11 mouse cellular contexts compared by ENCODE assay signal in genomic region chr7:144569428-144569827, GRCm38 (mm10). TPM values are rescaled to one million over a fixed set of nuclear protein-coding genes. Genes with fewer than 3 reads are reported as not detected.
DNase-seq lines count a peak whose midpoint lies in the region; ATAC-seq and TF ChIP-seq lines count a peak whose summit lies in the region.
"Had no signal": no experiment of that assay in that cellular context is flagged by ENCODE, and none has a peak within 500 bp of the region (broad histone marks: within the 10 kb centered on the region; RNA-seq: fewer than 3 reads in every experiment).

No protein-coding gene starts in this region.

- no peak overlapping the region for H3K9ac ChIP-seq in kidney, embryonic 14.5 days (ENCODE audit: low read depth, low read length)
- H3K9ac ChIP-seq in heart, embryonic 12.5 days = no peak overlapping the region
- H3K9ac ChIP-seq in lung, embryonic 15.5 days = no peak overlapping the region

- H3K4me1 ChIP-seq in kidney, adult 2 months (ENCODE audit: control insufficient read depth, insufficient read depth, low read length) = peaks cover 8% of the 10 kb centered on the region; the same call in 1 of the 2 replicates
- H3K4me1 ChIP-seq in kidney, embryonic 14.5 days (ENCODE audit: control insufficient read depth, insufficient read depth, low read length) = no peaks in the 10 kb centered on the region
- H3K4me1 ChIP-seq in heart, embryonic 12.5 days (replicated peaks) = peaks cover 4% of the 10 kb centered on the region; the same call in 1 of the 2 replicates
- 0 out of 2 replicates have a peak, but pooled peaks cover 7% of the 10 kb centered on the region for H3K4me1 ChIP-seq in lung, embryonic 15.5 days

- ATAC-seq in kidney, embryonic 14.5 days (ENCODE audit: low FRiP score, low TSS enrichment) = no peak
- 0 out of 2 replicates have a peak, but pooled peaks have one; percentile 33 for ATAC-seq in heart, embryonic 12.5 days (ENCODE audit: insufficient number of reproducible peaks, low FRiP score)
- ATAC-seq in lung, embryonic 15.5 days (ENCODE audit: borderline replicate concordance, extremely low read depth, low FRiP score, low TSS enrichment) = peak; percentile 70
- ATAC-seq: midbrain, embryonic 16.5 days had no signal

- H3K4me2 ChIP-seq in kidney, embryonic 14.5 days (replicated peaks; ENCODE audit: low read depth, low read length) = no peak overlapping the region
- H3K4me2 ChIP-seq in heart, embryonic 12.5 days = no peak overlapping the region
- H3K4me2 ChIP-seq in lung, embryonic 15.5 days = no peak overlapping the region

- no peaks in the 10 kb centered on the region for H3K36me3 ChIP-seq in kidney, adult 2 months (ENCODE audit: control insufficient read depth, insufficient read depth, low read length)
- H3K36me3 ChIP-seq in kidney, embryonic 14.5 days (ENCODE audit: control insufficient read depth, insufficient read depth, low read length) = no peaks in the 10 kb centered on the region
- H3K36me3 ChIP-seq in heart, embryonic 12.5 days = no peaks in the 10 kb centered on the region
- H3K36me3 ChIP-seq in lung, embryonic 15.5 days = no peaks in the 10 kb centered on the region
- H3K36me3 ChIP-seq: G1E had no signal

- H3K9me3 ChIP-seq in kidney, embryonic 14.5 days (ENCODE audit: control insufficient read depth, low read length) = no peaks in the 10 kb centered on the region
- no peaks in the 10 kb centered on the region for H3K9me3 ChIP-seq in heart, embryonic 12.5 days (replicated peaks)
- H3K9me3 ChIP-seq in lung, embryonic 15.5 days = no peaks in the 10 kb centered on the region
- H3K9me3 ChIP-seq: G1E had no signal

- WGBS in kidney, adult 2 months = 44% methylated on average over 7 of the region's 7 CpGs
- 74% methylated on average over 7 of the region's 7 CpGs for WGBS in kidney, embryonic 14.5 days
- 45% methylated on average over 7 of the region's 7 CpGs for WGBS in heart, embryonic 12.5 days
- 25% methylated on average over 7 of the region's 7 CpGs for WGBS in lung, embryonic 15.5 days

- no peak for TF ChIP-seq CTCF in kidney, adult 2 months (conservative IDR thresholded peaks at IDR 0.05; ENCODE audit: insufficient read depth, insufficient read length, low read depth, low read length)

- no peak for TF ChIP-seq POLR2A in kidney, adult 2 months (IDR thresholded peaks at IDR 0.05; ENCODE audit: low read depth, low read length)

- DNase-seq in kidney, adult 2 months = peak; percentile 74
- peak; percentile 29 to 52 for DNase-seq in adrenal gland, postnatal 36 days
- DNase-seq in B cell, adult 2 months = no peak
- DNase-seq in frontal cortex, postnatal 14 days (ENCODE audit: low spot score in 2 of 2) = no peak
- DNase-seq in thymus, postnatal 14 days = no peak
- DNase-seq: cerebellum, adult 18-20 months had no signal

- no peak overlapping the region for H3K4me3 ChIP-seq in kidney, adult 2 months (ENCODE audit: insufficient read depth, low read depth, low read length)
- no peak overlapping the region for H3K4me3 ChIP-seq in kidney, embryonic 14.5 days (ENCODE audit: low read length)
- H3K4me3 ChIP-seq in heart, embryonic 12.5 days = no peak overlapping the region
- no peak overlapping the region for H3K4me3 ChIP-seq in lung, embryonic 15.5 days

- H3K27me3 ChIP-seq in kidney, adult 2 months (replicated peaks; ENCODE audit: control insufficient read depth, insufficient read depth, low read length) = no peaks in the 10 kb centered on the region
- no peaks in the 10 kb centered on the region for H3K27me3 ChIP-seq in kidney, embryonic 14.5 days (ENCODE audit: control insufficient read depth, insufficient read depth, low read length)
- H3K27me3 ChIP-seq in heart, embryonic 12.5 days (replicated peaks) = peaks cover 12% of the 10 kb centered on the region; the same call in 1 of the 2 replicates
- H3K27me3 ChIP-seq in lung, embryonic 15.5 days = no peaks in the 10 kb centered on the region

- no peak overlapping the region; the same call in 1 of the 2 replicates for H3K27ac ChIP-seq in kidney, adult 2 months (ENCODE audit: insufficient read depth, low read depth, low read length)
- no peak overlapping the region for H3K27ac ChIP-seq in kidney, embryonic 14.5 days (ENCODE audit: low read depth, low read length)
- no peak overlapping the region for H3K27ac ChIP-seq in heart, embryonic 12.5 days (ENCODE audit: poor library complexity, severe bottlenecking)
- 0 out of 2 replicates have a peak overlapping the region, but pooled peaks have one; percentile 39 for H3K27ac ChIP-seq in lung, embryonic 15.5 days

RNA-seq across cellular contexts. Expression of gene Fadd, which starts 12.8 kb away (rescaled TPM):
- 15.2 and 16.0 TPM in 2 replicates for polyA plus RNA-seq in kidney, adult 2 months (2012; rRNA removed)
- polyA plus RNA-seq in kidney, embryonic 14.5 days (2014; fragmentation: Nextera tagmentation; extraction: Ambion mirVana) = 10.9 and 15.2 TPM in 2 replicates
- total RNA-seq in adrenal gland, postnatal 36 days (2021) = 10 to 100 TPM in 1 of 2 experiments, 1 to 10 TPM in 1; 8.9 to 12.9 TPM
- polyA plus RNA-seq in heart, embryonic 12.5 days (2016; fragmentation: Nextera tagmentation; extraction: Ambion mirVana) = 12.1 and 12.3 TPM in 2 replicates
- polyA plus RNA-seq in lung, embryonic 15.5 days (2015; fragmentation: Nextera tagmentation; extraction: Ambion mirVana) = 12.4 and 12.5 TPM in 2 replicates

RNA-seq across cellular contexts. Expression of gene Ppfia1, which starts 15.9 kb away (rescaled TPM):
- polyA plus RNA-seq in kidney, adult 2 months (2012; rRNA removed) = 43.8 and 44.9 TPM in 2 replicates
- polyA plus RNA-seq in kidney, embryonic 14.5 days (2014; fragmentation: Nextera tagmentation; extraction: Ambion mirVana) = 31.1 and 51.5 TPM in 2 replicates
- total RNA-seq in adrenal gland, postnatal 36 days (2021) = 10 to 100 TPM; 51.4 to 55.7 TPM
- 29.2 and 35.2 TPM in 2 replicates for polyA plus RNA-seq in heart, embryonic 12.5 days (2016; fragmentation: Nextera tagmentation; extraction: Ambion mirVana)
- 33.8 and 35.6 TPM in 2 replicates for polyA plus RNA-seq in lung, embryonic 15.5 days (2015; fragmentation: Nextera tagmentation; extraction: Ambion mirVana)

Comparison
In these comparisons a context has a peak if more than half of its experiments do, and no peak if none do; other contexts are left out.
1. DNase-seq: peak in kidney, adult 2 months (single experiment) and adrenal gland, postnatal 36 days (2 of 2); none in B cell, adult 2 months (0 of 2), frontal cortex, postnatal 14 days (0 of 2) and thymus, postnatal 14 days (single experiment).